Mouse (Mus musculus): ENCODE measurements around the gene Zc2hc1b.

- TF ChIP-seq CTCF (IDR thresholded peaks at IDR 0.05; ENCODE audit: insufficient read depth, low read length), result no peak
- no peak for TF ChIP-seq POLR2A (IDR thresholded peaks at IDR 0.05; ENCODE audit: borderline replicate concordance, extremely low read depth, low read depth, low read length)
Observed at GRCm38 (mm10) chr10:13201741-13202293, 24.0 kb upstream of the Zc2hc1b start.
